Mouse (Mus musculus) olfactory bulb, adult 2 months (tissue): ENCODE results near the gene Lrrc1.

Source experiments
- CTCF ChIP-seq: fragments of 200-500 bp; IDR thresholded peaks from 2 replicates; pipeline ENCODE4 v1.5.1; 2012; ENCODE audit warnings: low read depth, mild to moderate bottlenecking, low read length, moderate library complexity; ENCODE audit not compliant: insufficient read depth
- POLR2A ChIP-seq: fragments of 200-500 bp; IDR thresholded peaks from 2 replicates; pipeline ENCODE4 v1.6.1; 2012; ENCODE audit warnings: mild to moderate bottlenecking, low read depth, low read length, moderate library complexity; ENCODE audit not compliant: insufficient read depth

GRCm38 (mm10) chr9:77571851-77572250 lies 27.2 kb upstream of the Lrrc1 start:
- TF ChIP-seq POLR2A (no peak), CTCF (no peak)
